Mouse (Mus musculus): ENCODE results near the gene Acer3. TPM values are rescaled to one million over a fixed set of nuclear protein-coding genes. Genes with fewer than 3 reads are reported as not detected.

The Acer3 gene
- polyA plus RNA-seq, 1 experiment from 2014 or later = 23.2 TPM

DNA sequence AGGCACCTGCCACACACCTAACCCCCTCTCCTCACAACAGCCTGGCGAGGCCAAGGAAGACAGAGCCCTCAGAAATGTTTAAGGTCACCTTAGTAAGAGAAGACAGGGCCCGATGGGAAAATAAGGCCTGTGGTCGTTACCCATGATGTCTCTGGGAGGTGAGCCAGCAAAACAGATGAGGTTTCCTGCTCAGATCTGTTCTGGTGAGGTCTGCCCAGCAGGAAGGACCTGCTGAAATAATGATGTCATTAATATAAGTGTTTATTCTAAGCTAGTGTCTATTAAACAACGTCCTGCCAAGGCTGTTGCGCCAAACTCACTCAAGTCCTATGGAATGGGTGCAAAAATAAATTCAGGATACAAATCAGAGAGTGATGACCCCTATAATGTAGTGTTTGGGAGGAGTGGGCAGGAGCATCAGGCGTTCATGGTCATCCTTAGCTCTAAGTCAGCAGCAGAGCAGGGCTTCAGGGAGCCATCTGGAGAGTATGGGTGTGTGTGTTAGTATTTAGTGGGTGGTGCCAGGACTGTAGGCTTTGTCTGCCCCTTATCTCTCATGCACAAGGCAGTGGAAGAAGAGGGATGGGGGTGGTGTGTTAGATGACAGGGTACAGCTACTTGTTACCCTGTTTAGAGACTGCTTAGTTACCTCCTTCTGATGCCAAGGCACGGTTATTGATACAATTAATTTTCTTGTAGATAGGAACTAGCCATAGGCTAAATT, 8.8 kb upstream of the Acer3 start:
- no peaks in the 10 kb centered on the region for H3K36me3 ChIP-seq (ENCODE audit: control insufficient read depth, insufficient read depth)
- peak overlapping the region; percentile 89 for H3K27ac ChIP-seq (ENCODE audit: low read length)
- H3K4me3 ChIP-seq (ENCODE audit: low read depth, low read length) = 0 out of 2 replicates have a peak overlapping the region, but pooled peaks have one; percentile 5
- H3K9me3 ChIP-seq (replicated peaks; ENCODE audit: control insufficient read depth, low read length) = no peaks in the 10 kb centered on the region
- peak overlapping the region; percentile 39 for H3K4me2 ChIP-seq (ENCODE audit: low read depth, low read length)
- WGBS (ENCODE audit: insufficient replicate concordance) = 39% methylated on average over 7 of the region's 7 CpGs
- no peaks in the 10 kb centered on the region for H3K27me3 ChIP-seq (ENCODE audit: control insufficient read depth, insufficient read depth, low read depth, low read length)
- peak; percentile 99 for ATAC-seq (ENCODE audit: low read depth)
- H3K9ac ChIP-seq (ENCODE audit: low read depth, low read length) = peak overlapping the region; percentile 44
- peaks cover 29% of the 10 kb centered on the region for H3K4me1 ChIP-seq (ENCODE audit: control insufficient read depth, low read depth, low read length)

DNA sequence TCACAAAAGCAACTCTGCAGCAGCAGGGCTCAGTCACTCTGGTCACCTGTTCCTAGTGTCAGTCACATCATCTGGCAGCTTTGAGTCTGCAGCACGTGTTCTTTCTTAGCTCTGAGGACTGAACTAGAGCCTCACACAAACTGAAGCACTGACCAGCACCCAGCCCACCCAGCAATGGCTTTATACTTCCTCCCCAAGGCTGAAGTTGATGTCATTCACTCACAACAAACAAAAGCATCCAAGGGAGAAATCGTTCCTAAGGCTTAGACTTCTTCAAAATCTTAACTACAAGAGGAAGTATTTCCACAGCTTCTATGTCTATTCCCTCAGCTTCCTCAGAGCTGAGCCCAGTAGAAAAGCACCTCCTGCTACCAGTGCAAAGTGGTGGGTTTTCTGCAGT, 7.3 kb upstream of the Acer3 start:
- H3K9me3 ChIP-seq (replicated peaks; ENCODE audit: control insufficient read depth, low read length) = no peaks in the 10 kb centered on the region
- no peak overlapping the region for H3K9ac ChIP-seq (ENCODE audit: low read depth, low read length)
- 35% methylated on average over 2 of the region's 2 CpGs for WGBS (ENCODE audit: insufficient replicate concordance)
- H3K4me1 ChIP-seq (ENCODE audit: control insufficient read depth, low read depth, low read length) = peaks cover 36% of the 10 kb centered on the region
- ATAC-seq (ENCODE audit: low read depth) = no peak
- no peak overlapping the region for H3K4me3 ChIP-seq (ENCODE audit: low read depth, low read length)
- H3K27me3 ChIP-seq (ENCODE audit: control insufficient read depth, insufficient read depth, low read depth, low read length) = no peaks in the 10 kb centered on the region
- no peak overlapping the region for H3K27ac ChIP-seq (ENCODE audit: low read length)
- H3K36me3 ChIP-seq (ENCODE audit: control insufficient read depth, insufficient read depth) = no peaks in the 10 kb centered on the region
- no peak overlapping the region for H3K4me2 ChIP-seq (ENCODE audit: low read depth, low read length)

DNA sequence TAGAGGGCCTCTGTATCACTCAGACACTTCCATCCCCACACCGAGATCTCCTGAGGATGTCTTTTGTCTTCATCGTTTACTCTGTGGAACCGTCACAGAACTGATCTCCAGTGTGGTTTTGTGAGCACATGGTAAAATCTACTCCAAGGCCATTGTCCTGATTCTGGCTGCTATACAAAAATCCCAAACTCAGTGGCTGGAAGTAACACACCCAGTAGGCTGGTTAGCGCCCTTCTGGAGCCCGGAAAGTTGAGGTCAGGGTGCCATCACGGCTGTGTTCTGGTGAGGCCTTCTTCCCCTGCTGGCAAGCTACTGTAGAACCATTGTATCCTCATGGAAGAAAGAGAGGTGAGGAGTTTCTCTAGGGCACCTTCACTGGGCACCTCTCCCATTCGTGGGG, 5.0 kb upstream of the Acer3 start:
- 78% methylated on average over 7 of the region's 7 CpGs for WGBS (ENCODE audit: insufficient replicate concordance)
- peaks cover 39% of the 10 kb centered on the region for H3K4me1 ChIP-seq (ENCODE audit: control insufficient read depth, low read depth, low read length)

DNA sequence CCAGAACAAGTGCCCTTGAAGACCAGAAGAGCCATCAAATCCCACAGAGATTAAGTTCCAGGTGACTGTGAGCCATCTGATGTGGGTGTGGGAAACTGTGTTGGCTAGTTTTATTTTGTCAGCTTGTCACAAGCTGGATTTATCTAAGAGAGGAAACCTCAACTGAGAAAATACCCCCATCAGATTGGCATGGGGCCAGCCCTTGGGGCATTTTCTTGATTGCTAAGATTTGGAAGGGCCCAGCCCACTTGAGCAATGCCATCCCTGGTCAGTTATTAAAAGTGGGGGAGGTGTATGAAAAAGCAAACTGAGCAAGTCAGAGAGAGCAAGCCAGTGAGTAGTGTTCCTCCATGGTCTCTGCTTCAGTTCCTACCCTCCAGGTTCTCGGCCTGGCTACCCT, 3.2 kb upstream of the Acer3 start:
- H3K36me3 ChIP-seq (ENCODE audit: control insufficient read depth, insufficient read depth) = no peaks in the 10 kb centered on the region
- no peaks in the 10 kb centered on the region for H3K27me3 ChIP-seq (ENCODE audit: control insufficient read depth, insufficient read depth, low read depth, low read length)
- WGBS (ENCODE audit: insufficient replicate concordance) = 63% methylated on average over 1 of the region's 1 CpGs
- no peak overlapping the region for H3K27ac ChIP-seq (ENCODE audit: low read length)
- no peak overlapping the region for H3K4me3 ChIP-seq (ENCODE audit: low read depth, low read length)
- no peak for ATAC-seq (ENCODE audit: low read depth)
- no peak overlapping the region for H3K4me2 ChIP-seq (ENCODE audit: low read depth, low read length)
- H3K9ac ChIP-seq (ENCODE audit: low read depth, low read length) = no peak overlapping the region
- H3K9me3 ChIP-seq (replicated peaks; ENCODE audit: control insufficient read depth, low read length) = no peaks in the 10 kb centered on the region
- peaks cover 20% of the 10 kb centered on the region for H3K4me1 ChIP-seq (ENCODE audit: control insufficient read depth, low read depth, low read length)

More for the DNA sequence above, 5.0 kb upstream of the Acer3 start:
- H3K36me3 ChIP-seq (ENCODE audit: control insufficient read depth, insufficient read depth) = no peaks in the 10 kb centered on the region
- no peaks in the 10 kb centered on the region for H3K9me3 ChIP-seq (replicated peaks; ENCODE audit: control insufficient read depth, low read length)
- no peak overlapping the region for H3K27ac ChIP-seq (ENCODE audit: low read length)
- ATAC-seq (ENCODE audit: low read depth) = no peak
- no peak overlapping the region for H3K9ac ChIP-seq (ENCODE audit: low read depth, low read length)
- no peak overlapping the region for H3K4me3 ChIP-seq (ENCODE audit: low read depth, low read length)
- H3K4me2 ChIP-seq (ENCODE audit: low read depth, low read length) = no peak overlapping the region
- no peaks in the 10 kb centered on the region for H3K27me3 ChIP-seq (ENCODE audit: control insufficient read depth, insufficient read depth, low read depth, low read length)

DNA sequence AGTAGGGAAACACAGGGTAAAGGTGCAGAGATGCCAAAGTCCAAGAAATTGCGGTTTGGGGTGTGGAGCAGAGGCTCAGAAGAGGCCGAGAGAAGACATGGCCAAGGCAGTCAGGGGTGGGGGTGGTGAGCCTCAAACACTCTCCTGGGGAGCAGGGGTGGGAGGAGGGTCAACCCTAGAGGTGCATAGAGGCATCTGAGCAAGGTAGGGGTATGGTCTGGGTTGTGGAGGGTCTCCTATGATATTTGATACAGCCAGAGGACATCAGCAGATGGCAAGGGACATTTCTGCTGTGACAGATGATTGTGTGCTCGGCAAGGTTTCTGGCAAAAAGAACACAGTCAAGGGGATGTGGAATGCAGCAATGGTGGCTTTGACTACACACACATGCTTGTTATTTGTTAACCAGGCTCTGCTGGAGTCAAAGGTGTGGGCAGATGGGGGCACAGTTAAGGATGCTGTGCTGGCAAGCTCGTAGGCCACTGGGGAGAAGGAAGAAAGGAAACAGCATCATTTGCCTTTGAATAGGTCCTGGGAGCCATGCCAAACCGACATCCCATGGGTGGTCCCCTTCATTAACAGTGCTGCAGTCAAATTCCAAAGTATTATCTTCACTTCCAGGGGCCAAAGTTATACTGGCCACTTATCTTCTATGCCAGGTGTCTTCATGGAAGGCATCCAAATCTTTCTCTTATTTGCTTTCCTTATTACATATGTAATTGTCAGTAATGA, 2.4 kb upstream of the Acer3 start:
- Histone ChIP-seq H3K27me3 (ENCODE audit: control insufficient read depth, insufficient read depth, low read depth, low read length) (no peaks in the 10 kb centered on the region), H3K9ac (ENCODE audit: low read depth, low read length) (no peak overlapping the region), H3K27ac (ENCODE audit: low read length) (no peak overlapping the region), H3K4me2 (ENCODE audit: low read depth, low read length) (no peak overlapping the region), H3K9me3 (replicated peaks; ENCODE audit: control insufficient read depth, low read length) (no peaks in the 10 kb centered on the region), H3K4me3 (ENCODE audit: low read depth, low read length) (no peak overlapping the region), H3K4me1 (ENCODE audit: control insufficient read depth, low read depth, low read length) (peaks cover 17% of the 10 kb centered on the region), H3K36me3 (ENCODE audit: control insufficient read depth, insufficient read depth) (no peaks in the 10 kb centered on the region)
- 46% methylated on average over 5 of the region's 5 CpGs for WGBS (ENCODE audit: insufficient replicate concordance)
- peak; percentile 51; the same call in 1 of the 2 replicates for ATAC-seq (ENCODE audit: low read depth)

DNA sequence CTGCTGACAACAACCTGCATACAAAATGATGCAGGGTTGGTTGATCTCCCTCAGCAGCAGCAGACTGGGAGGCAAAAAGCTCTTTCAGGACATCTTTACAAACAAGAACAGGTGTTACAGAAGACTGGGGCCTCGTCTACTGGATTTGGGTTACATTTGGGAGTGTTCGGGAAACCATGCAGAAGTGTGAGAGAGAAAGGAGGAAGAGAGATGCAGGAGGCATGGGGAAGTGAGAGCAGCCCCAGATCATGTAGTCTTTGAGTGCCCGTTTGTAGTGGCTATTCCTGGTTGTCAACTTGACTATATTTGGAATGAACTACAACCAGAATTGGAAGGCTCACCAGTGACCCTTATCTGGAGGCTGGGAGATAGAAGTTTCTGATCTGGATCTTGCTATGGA, 1.4 kb upstream of the Acer3 start:
- Histone ChIP-seq H3K4me1 (ENCODE audit: control insufficient read depth, low read depth, low read length) (peaks cover 17% of the 10 kb centered on the region), H3K27me3 (ENCODE audit: control insufficient read depth, insufficient read depth, low read depth, low read length) (no peaks in the 10 kb centered on the region), H3K9ac (ENCODE audit: low read depth, low read length) (no peak overlapping the region), H3K4me2 (ENCODE audit: low read depth, low read length) (no peak overlapping the region), H3K9me3 (replicated peaks; ENCODE audit: control insufficient read depth, low read length) (no peaks in the 10 kb centered on the region), H3K27ac (ENCODE audit: low read length) (no peak overlapping the region), H3K4me3 (ENCODE audit: low read depth, low read length) (no peak overlapping the region), H3K36me3 (ENCODE audit: control insufficient read depth, insufficient read depth) (no peaks in the 10 kb centered on the region)
- no peak for ATAC-seq (ENCODE audit: low read depth)
- 34% methylated on average over 3 of the region's 3 CpGs for WGBS (ENCODE audit: insufficient replicate concordance)

DNA sequence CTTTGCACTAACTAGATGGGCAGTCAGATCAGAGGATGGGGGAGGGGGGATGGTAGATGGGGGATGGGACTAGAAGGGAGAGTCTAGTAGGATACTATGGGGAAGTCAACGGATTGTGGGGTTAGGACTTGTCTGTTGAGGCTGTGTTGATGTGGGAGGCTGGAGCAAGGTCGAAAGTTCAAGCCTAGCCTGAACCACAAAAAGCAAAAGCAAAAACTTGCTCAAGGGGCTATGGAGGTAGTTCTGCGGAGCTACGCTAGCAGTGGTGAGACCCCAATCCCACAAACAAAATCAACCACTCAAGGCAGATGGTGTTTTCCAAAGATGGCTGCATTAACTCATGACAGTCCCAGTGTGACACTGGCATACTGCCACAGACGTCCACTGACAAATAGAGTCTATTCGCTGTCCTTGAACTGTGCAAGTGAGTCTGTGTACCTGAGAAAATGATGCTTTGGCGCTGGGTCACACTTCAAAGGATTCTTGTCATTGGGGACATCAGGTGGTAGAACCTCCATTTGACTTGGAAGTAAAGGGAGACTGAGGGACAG, 927 bp downstream of the Acer3 start:
- Histone ChIP-seq H3K9me3 (replicated peaks; ENCODE audit: control insufficient read depth, low read length) (no peaks in the 10 kb centered on the region), H3K27ac (ENCODE audit: low read length) (no peak overlapping the region), H3K27me3 (ENCODE audit: control insufficient read depth, insufficient read depth, low read depth, low read length) (no peaks in the 10 kb centered on the region), H3K36me3 (ENCODE audit: control insufficient read depth, insufficient read depth) (no peaks in the 10 kb centered on the region), H3K9ac (ENCODE audit: low read depth, low read length) (no peak overlapping the region), H3K4me1 (ENCODE audit: control insufficient read depth, low read depth, low read length) (peaks cover 17% of the 10 kb centered on the region), H3K4me3 (ENCODE audit: low read depth, low read length) (no peak overlapping the region), H3K4me2 (ENCODE audit: low read depth, low read length) (no peak overlapping the region)
- WGBS (ENCODE audit: insufficient replicate concordance) = 70% methylated on average over 7 of the region's 7 CpGs
- ATAC-seq (ENCODE audit: low read depth) = no peak

DNA sequence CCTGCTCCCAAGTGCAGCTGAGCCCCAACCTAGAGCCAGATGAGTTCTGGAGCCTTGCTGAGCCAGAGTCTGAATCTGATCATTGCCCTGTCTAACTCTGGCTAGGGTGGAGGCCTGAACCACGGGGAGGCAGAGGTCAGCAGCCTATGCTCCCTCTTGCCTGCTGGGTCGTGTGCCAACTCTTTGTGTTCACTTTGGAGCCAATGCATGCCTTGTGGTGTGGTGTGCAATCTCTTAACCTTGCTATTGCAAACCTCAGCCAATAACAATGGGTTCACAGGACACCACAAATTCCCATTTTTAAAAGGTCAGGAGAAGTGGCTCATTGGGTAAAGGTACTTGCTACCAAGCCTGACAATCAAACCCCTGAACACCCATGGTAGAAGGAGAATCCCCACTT, 4.4 kb downstream of the Acer3 start:
- WGBS (ENCODE audit: insufficient replicate concordance) = 49% methylated on average over 2 of the region's 2 CpGs
- ATAC-seq (ENCODE audit: low read depth) = no peak
- peaks cover under 1% of the 10 kb centered on the region; the same call in 1 of the 2 replicates for H3K4me1 ChIP-seq (ENCODE audit: control insufficient read depth, low read depth, low read length)

DNA sequence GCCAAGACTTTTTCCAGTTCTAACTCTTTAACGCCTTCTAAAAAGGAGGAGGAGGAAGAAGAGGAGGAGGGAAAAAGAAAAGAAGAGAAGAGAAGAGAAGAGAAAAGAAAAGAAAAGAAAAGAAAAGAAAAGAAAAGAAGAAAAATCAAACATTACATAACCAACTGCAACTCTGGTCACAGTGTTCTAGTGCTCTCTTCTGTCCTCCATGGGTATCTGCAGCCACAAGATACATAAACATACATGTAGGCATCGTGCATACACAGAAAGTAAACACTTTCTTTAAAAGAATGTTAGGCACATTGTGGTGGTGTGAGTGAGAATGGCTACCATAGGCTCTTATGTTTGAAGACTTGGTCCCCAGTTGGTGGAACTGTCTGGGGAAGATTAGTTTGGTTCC, 5.9 kb downstream of the Acer3 start:
- Histone ChIP-seq H3K27me3 (ENCODE audit: control insufficient read depth, insufficient read depth, low read depth, low read length) (no peaks in the 10 kb centered on the region; the same call in 1 of the 2 replicates), H3K9ac (ENCODE audit: low read depth, low read length) (no peak overlapping the region), H3K4me3 (ENCODE audit: low read depth, low read length) (no peak overlapping the region), H3K4me1 (ENCODE audit: control insufficient read depth, low read depth, low read length) (no peaks in the 10 kb centered on the region), H3K9me3 (replicated peaks; ENCODE audit: control insufficient read depth, low read length) (no peaks in the 10 kb centered on the region), H3K27ac (ENCODE audit: low read length) (no peak overlapping the region), H3K4me2 (ENCODE audit: low read depth, low read length) (no peak overlapping the region), H3K36me3 (ENCODE audit: control insufficient read depth, insufficient read depth) (no peaks in the 10 kb centered on the region)
- WGBS (ENCODE audit: insufficient replicate concordance) = 56% methylated on average over 2 of the region's 2 CpGs
- no peak for ATAC-seq (ENCODE audit: low read depth)

More for the DNA sequence above, 4.4 kb downstream of the Acer3 start:
- H3K9me3 ChIP-seq (replicated peaks; ENCODE audit: control insufficient read depth, low read length) = no peaks in the 10 kb centered on the region
- H3K4me3 ChIP-seq (ENCODE audit: low read depth, low read length) = no peak overlapping the region
- H3K36me3 ChIP-seq (ENCODE audit: control insufficient read depth, insufficient read depth) = no peaks in the 10 kb centered on the region
- H3K4me2 ChIP-seq (ENCODE audit: low read depth, low read length) = no peak overlapping the region
- H3K27me3 ChIP-seq (ENCODE audit: control insufficient read depth, insufficient read depth, low read depth, low read length) = no peaks in the 10 kb centered on the region; the same call in 1 of the 2 replicates
- H3K27ac ChIP-seq (ENCODE audit: low read length) = no peak overlapping the region
- H3K9ac ChIP-seq (ENCODE audit: low read depth, low read length) = no peak overlapping the region

Measured in liver, embryonic 16.5 days (tissue).